Mouse (Mus musculus) common myeloid progenitor, adult 5-6 weeks (primary cell): ENCODE data around the gene Slc6a14. TPM values are rescaled to one million over a fixed set of nuclear protein-coding genes. Genes with fewer than 3 reads are reported as not detected.

Experiments used
- ATAC-seq: replicated peaks from 2 replicates; pipeline ENCODE4 v1.8.0; 2016; ENCODE audit warnings: low read depth, mild to moderate bottlenecking, moderate TSS enrichment, inconsistent platforms; ENCODE audit not compliant: poor library complexity, severe bottlenecking
- total RNA-seq: library from RNA; stranded (forward); fragments of 200-1000, 187-1606 nt; gene quantifications from 2 replicates; pipeline ENCODE4 v1.2.3, GENCODE M21; 2017

Gene Slc6a14
- total RNA-seq = not detected in 2 replicates

DNA sequence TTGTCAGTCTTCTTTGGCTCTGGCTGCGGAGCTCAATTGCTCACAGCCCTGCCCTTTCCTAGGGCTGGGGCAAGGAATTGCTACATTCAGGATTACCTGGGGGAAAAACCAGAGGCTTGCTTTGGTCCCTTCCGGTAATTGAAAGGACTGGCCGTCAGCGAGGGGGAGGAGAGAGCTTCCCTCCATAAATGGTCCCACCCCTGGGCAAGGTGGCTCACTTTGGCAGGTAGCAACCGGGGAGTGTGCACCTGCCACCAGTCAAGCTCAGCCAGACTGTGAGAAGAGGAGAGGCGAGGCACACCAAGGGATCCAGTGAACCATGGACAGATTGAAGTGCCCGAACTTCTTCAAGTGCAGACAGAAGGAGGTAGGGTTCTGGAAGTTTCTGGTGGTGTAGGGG lies at the start of gene Slc6a14:
Slc6a14 (plus strand) TSS at position 68 of the 400 bp plus-strand sequence.
- ATAC-seq = no peak

DNA sequence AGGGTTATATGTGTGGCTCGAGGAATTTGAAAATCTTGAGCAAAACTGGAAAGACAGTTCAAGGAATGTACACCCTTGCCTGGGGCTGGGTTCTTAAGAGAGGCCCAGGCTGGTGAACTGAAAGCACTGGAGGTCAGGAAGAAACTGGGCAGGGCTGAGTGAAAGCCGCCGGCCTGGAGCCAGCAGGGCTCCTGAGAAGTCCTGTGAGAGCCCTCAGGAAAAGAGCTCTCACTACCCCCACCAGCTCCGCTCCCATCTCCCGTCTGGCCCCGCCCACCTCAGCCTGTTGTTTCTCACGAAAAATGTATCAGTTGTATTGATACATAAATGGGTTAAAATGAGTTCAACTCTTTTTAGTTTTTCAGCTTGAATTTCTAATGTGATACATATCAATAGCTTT lies 43.8 kb upstream of the Slc6a14 start:
- ATAC-seq = no peak

DNA sequence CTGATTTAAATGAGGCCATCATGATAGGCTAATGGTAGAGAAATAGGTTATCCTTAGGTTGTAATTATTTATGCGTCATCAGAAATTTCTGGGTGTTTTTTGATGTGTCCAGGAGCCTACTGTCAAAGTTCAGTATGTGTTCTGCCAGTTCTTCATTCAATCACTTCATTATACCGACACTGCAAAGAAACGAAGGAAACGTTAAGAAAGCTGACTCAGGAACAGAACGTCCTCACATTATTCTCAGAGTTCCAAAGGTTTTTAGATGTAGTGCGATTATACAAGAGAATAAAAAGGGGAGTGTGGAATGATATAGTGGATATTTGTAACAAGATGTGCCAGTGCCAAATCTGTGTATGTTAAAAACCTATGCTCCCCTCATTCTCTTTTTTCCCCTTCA lies 19.5 kb upstream of the Slc6a14 start:
- ATAC-seq = no peak

DNA sequence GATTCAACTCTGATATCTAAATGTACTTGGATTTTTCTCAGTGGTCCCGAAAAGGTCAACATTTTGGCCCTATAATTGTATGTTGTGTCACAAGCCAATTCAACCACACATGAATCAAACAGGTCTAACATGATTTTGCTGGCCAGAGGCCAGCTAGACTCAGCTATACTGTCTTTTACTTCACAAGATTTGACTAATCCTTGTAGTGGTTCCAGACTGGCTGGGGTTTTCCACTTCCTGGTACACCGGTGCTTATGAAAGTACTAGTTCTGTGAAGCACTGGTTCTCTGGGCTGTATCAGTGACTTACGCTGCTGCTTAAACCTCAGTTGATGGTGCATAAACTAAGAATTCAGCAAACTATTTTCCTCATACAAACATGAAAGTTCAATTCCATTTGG lies 19.0 kb upstream of the Slc6a14 start:
- no peak for ATAC-seq

DNA sequence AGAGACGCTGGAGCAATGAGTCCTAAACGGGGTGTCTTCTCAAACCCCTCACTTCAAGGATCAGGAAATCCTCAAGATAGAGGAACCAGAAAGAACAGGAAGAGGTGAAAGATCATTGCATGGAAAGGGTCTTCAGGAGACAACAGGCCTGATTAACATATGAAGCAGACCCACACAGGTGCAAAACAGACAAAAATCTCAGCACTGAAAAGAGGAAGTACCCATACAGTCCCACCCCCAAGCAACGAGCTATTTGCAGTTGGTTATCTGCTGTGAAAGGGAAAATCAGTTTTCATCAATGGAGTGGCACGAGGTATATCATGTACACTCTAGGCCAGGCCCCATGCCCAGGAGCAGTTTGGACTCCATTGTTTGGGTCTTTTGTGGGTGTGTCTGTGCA lies 13.1 kb upstream of the Slc6a14 start:
- no peak for ATAC-seq

DNA sequence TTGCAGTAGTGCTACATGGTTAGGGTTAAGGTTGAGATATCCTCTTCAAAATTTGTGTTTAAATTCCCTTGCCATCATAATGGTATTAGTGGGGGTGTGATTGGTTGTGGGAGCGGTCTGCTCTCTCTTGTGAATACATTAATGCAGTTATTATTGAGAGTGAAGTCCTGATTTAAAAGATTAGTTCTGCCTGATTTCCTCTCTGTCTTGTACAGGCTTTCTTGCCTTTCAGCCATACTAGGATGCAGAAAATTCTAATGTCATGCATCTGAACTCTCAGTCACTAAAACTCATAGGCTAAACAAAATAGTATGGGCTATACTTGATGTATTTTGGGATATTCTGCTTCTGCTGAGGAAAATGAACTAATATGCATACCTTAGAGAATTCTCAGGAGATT lies 10.2 kb upstream of the Slc6a14 start:
- no peak for ATAC-seq

DNA sequence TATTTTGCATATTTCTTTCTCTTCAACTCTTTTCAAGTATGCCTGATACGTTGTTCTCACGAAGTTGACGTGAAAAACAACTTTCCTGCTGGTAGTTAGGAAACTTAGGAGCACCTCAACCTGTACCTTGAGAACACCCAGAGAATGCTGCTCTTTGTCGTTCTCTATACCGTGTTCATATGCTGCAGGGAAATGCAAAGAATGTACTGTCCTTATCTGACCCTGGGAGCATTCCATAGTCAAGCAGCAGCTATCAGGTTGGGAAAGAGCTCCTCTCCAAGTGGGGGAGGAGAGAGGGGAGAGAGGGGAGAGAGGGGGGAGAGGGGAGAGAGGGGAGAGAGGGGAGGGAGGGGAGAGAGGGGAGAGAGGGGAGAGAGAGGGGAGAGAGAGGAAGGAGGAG lies 597 bp downstream of the Slc6a14 start:
- ATAC-seq = no peak

DNA sequence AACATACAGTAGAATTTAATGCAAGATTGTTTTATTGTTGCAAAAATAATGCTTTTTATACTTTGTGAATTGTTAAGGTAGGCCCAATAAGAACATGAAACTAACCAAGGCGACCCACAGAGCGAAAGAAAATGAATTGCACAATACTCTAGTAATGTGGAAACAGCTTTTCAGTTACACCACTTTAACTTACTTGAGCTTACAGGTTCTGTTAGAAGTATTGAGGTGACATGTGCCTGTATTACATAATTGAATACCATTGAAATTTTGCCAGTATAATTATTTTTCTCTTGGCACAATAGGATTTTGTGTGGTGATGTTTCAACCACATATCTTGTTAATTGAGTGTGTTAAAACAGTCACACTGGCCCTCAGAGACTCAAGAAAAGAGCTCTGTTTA lies 2.2 kb downstream of the Slc6a14 start:
- ATAC-seq = no peak

DNA sequence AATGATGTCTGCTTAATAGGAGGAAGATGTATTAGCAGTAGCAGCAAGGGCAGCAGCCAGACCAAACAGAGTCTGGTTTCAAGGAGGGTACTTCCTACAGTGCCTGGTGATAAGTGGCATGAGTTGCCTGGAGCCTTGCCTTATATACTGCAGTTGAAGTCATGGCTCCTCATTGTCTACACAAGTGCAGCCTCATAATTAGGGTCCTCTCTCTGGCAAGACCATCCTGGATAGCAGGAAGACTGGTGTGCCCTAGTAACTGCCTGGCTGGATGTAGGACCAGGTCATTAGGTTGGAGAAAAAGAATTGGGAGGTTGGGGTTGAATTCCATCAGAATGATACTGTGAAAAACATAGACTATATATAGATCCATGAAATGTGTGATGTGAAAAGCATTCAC lies 30.3 kb downstream of the Slc6a14 start, which contains the start of gene Gm28269:
Gm28269 (minus strand) TSS at position 101 of the 400 bp plus-strand sequence.
- ATAC-seq = no peak

Other genes with a start within 250 kb of the Slc6a14 start
- gene Agtr2, start 230.4 kb upstream of the Slc6a14 start, total RNA-seq = not detected in 2 replicates
- not detected in 2 replicates for gene Gm28269, start 30.2 kb downstream of the Slc6a14 start, total RNA-seq